Mouse (Mus musculus): ENCODE measurements around the gene Ifitm5. TPM values are rescaled to one million over a fixed set of nuclear protein-coding genes. Genes with fewer than 3 reads are reported as not detected.

The Ifitm5 gene
- polyA plus RNA-seq, 1 experiment from 2014 or later = 1.6 TPM

DNA sequence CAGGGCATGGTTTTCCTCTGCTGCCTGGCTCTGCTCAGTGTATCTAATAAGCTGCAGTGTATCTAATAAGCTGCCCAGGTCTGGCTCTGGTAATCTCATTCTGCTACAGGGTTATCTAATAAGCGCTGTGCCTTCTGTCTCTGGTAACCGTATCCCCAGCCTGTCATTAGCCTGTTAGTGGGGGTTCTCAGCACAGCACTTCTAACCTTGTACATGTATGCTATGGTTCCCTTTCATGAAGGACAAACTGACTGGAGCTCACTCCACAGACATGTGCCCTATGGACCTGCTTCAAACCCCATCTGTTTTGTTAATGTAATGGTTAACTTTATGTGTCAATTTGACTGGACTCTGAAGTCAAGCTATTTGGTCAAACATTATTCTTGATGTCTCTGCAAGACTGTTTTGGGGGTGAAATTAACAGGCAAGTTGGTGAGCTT lies 44.4 kb downstream of the Ifitm5 start:
- Histone ChIP-seq H3K27ac (ENCODE audit: low read length) (no peak overlapping the region), H3K27me3 (replicated peaks; ENCODE audit: insufficient read depth, low read length) (no peaks in the 10 kb centered on the region), H3K4me3 (ENCODE audit: low read depth, low read length) (no peak overlapping the region), H3K4me2 (replicated peaks; ENCODE audit: low read depth, low read length) (no peak overlapping the region), H3K9me3 (ENCODE audit: low read length) (no peaks in the 10 kb centered on the region), H3K36me3 (ENCODE audit: insufficient read depth, low read length) (no peaks in the 10 kb centered on the region), H3K9ac (replicated peaks; ENCODE audit: low read depth) (no peak overlapping the region), H3K4me1 (ENCODE audit: insufficient read depth, low read depth, low read length) (no peaks in the 10 kb centered on the region)
- 94% methylated on average over 2 of the region's 2 CpGs for WGBS
- TF ChIP-seq EP300 (IDR thresholded peaks at IDR 0.05) (no peak), CTCF (IDR thresholded peaks at IDR 0.05) (no peak)
- ATAC-seq (no peak), DNase-seq (ENCODE audit: low spot score) (no peak)

DNA sequence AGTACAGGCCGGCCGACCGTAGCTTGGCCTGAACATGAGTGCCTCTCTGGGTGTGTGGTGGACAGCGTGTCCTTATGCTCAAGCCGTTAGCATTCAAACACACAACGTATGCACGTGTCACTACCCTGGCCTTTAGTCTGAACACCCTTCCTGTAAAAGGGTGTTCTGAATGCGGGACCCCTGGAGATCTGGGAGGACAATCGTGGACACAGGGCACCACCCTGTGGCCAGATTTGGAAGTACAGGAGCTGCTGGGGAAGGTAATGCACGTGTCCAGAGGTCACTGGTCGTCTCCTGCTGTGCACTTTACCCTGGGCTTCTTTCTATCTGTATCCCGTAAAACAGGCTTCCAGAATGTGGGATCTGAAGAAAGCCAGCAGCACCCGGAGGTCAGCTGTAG lies 46.9 kb downstream of the Ifitm5 start:
- Histone ChIP-seq H3K27ac (ENCODE audit: low read length) (no peak overlapping the region), H3K9me3 (ENCODE audit: low read length) (no peaks in the 10 kb centered on the region), H3K9ac (replicated peaks; ENCODE audit: low read depth) (no peak overlapping the region), H3K36me3 (ENCODE audit: insufficient read depth, low read length) (peaks cover 3% of the 10 kb centered on the region), H3K4me1 (ENCODE audit: insufficient read depth, low read depth, low read length) (no peaks in the 10 kb centered on the region), H3K4me2 (replicated peaks; ENCODE audit: low read depth, low read length) (no peak overlapping the region), H3K27me3 (replicated peaks; ENCODE audit: insufficient read depth, low read length) (no peaks in the 10 kb centered on the region), H3K4me3 (ENCODE audit: low read depth, low read length) (no peak overlapping the region)
- WGBS = 19% methylated on average over 13 of the region's 13 CpGs
- peak; percentile 69 for DNase-seq (ENCODE audit: low spot score)
- peak; percentile 62 for ATAC-seq
- TF ChIP-seq EP300 (IDR thresholded peaks at IDR 0.05) = no peak
- TF ChIP-seq CTCF (IDR thresholded peaks at IDR 0.05) = peak; percentile 95

DNA sequence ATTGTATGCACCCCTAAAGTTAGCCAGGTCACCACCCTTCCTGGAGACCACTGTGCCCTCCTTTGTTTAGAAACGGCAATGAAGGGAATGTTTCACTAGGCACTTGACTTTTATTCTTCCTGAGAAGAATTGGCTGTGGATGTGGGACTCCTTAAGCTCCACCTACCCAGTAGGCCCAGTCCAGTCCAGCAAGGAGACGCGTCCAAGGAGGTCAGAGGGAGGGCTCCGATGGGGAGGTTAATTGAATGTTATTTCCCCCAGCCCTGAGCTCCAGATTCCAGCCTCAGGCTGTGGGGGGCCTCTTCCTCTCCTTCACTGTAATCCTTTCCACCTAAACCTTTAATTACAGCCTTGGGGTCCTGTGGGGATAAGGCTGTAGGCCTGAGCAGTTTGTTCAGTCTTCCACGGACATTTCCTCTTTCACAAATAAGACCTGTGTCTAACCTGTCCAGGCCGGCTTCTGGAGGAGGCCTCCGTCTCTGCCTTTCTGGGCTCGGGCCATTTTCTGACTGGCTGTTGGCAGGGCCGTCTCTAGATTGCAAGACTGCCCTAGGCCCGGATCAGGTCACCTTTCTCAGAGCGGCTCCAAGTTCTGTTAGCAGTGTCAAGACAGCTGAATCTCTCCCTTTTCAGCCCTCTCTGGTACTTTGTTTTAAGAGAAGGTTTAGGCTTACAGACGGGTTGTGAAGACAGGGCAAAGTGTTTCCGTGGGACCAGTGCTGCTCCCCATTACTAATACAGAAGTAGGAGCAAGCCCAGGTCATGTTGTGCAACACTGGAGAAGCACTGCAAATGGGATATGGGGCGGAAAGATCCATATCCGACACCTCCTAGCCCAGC lies 47.8 kb downstream of the Ifitm5 start:
- TF ChIP-seq EP300 (IDR thresholded peaks at IDR 0.05) (no peak), CTCF (IDR thresholded peaks at IDR 0.05) (no peak)
- DNase-seq (ENCODE audit: low spot score) = peak; percentile 6
- Histone ChIP-seq H3K27me3 (replicated peaks; ENCODE audit: insufficient read depth, low read length) (no peaks in the 10 kb centered on the region), H3K9ac (replicated peaks; ENCODE audit: low read depth) (no peak overlapping the region), H3K36me3 (ENCODE audit: insufficient read depth, low read length) (peaks cover 11% of the 10 kb centered on the region), H3K4me2 (replicated peaks; ENCODE audit: low read depth, low read length) (no peak overlapping the region), H3K4me3 (ENCODE audit: low read depth, low read length) (no peak overlapping the region), H3K4me1 (ENCODE audit: insufficient read depth, low read depth, low read length) (no peaks in the 10 kb centered on the region), H3K27ac (ENCODE audit: low read length) (no peak overlapping the region), H3K9me3 (ENCODE audit: low read length) (no peaks in the 10 kb centered on the region)
- 76% methylated on average over 15 of the region's 15 CpGs for WGBS
- no peak for ATAC-seq

DNA sequence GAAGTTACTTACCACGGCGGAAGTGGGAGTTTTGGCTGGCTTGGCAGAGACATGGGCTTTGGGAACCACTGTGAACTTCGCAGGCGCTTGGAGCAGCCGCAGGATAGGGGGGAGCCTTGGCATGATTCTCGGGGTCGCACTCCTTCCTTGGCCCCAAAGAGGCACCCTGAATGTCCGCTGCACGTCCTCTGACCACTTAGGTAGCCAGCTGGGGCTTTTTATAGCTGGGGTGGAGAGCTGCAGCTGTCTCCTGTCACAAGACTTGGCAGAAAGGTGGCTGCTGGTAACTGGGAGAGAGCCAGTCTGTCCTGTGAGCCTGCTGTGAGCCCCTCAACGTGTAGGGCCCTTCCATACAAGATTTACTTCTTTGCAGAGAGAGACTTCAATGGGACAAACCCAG lies 49.9 kb downstream of the Ifitm5 start, which contains the start of gene Cox8b:
Gene Cox8b (minus strand): TSS at position 227 of the 400 bp plus-strand sequence.
- no peak within 1 kb of the TSS for H3K4me2 ChIP-seq (replicated peaks; ENCODE audit: low read depth, low read length)
- ATAC-seq (peak; percentile 29), DNase-seq (ENCODE audit: low spot score) (peak; percentile 38)
- no peaks in the 10 kb centered on the region for H3K9me3 ChIP-seq (ENCODE audit: low read length)
- no peaks in the 10 kb centered on the region for H3K27me3 ChIP-seq (replicated peaks; ENCODE audit: insufficient read depth, low read length)
- 60% methylated on average over 10 of the region's 10 CpGs for WGBS
- no peak for TF ChIP-seq EP300 (IDR thresholded peaks at IDR 0.05)
- no peak for TF ChIP-seq CTCF (IDR thresholded peaks at IDR 0.05)
- H3K4me3 ChIP-seq (ENCODE audit: low read depth, low read length) = no peak within 1 kb of the TSS
- no peak within 1 kb of the TSS for H3K9ac ChIP-seq (replicated peaks; ENCODE audit: low read depth)
- peak within 1 kb of the TSS; percentile 33; the same call in 1 of the 2 replicates for H3K27ac ChIP-seq (ENCODE audit: low read length)
- H3K4me1 ChIP-seq (ENCODE audit: insufficient read depth, low read depth, low read length) = no peaks in the 10 kb centered on the region
- H3K36me3 ChIP-seq (ENCODE audit: insufficient read depth, low read length) = peaks cover 20% of the 10 kb centered on the region

DNA sequence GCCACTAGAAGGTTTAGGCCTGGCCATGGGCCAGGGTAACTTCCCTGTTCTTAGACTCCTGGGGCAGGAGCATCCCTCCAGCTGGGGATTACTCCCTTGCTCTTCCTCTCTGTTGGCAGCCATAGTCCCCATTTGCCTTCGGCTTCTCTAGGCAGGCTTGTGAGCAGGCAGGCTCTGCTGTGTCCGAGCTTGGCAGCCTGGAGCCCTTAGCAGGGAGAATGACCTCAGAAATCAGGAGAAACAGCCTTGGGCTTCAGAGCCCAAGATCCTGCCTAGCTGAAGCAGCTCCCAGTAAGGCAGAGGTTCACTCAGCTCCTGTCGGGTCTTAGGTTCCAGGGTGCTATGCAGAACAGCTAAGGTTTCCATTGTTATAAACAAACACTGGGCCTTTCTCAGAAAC lies 51.0 kb downstream of the Ifitm5 start:
- no peak overlapping the region for H3K9ac ChIP-seq (replicated peaks; ENCODE audit: low read depth)
- ATAC-seq (no peak), DNase-seq (ENCODE audit: low spot score) (no peak)
- 80% methylated on average over 3 of the region's 3 CpGs for WGBS
- no peak overlapping the region for H3K4me3 ChIP-seq (ENCODE audit: low read depth, low read length)
- TF ChIP-seq CTCF (IDR thresholded peaks at IDR 0.05) (no peak), EP300 (IDR thresholded peaks at IDR 0.05) (no peak)
- no peaks in the 10 kb centered on the region for H3K9me3 ChIP-seq (ENCODE audit: low read length)
- H3K36me3 ChIP-seq (ENCODE audit: insufficient read depth, low read length) = peaks cover 25% of the 10 kb centered on the region
- no peak overlapping the region for H3K4me2 ChIP-seq (replicated peaks; ENCODE audit: low read depth, low read length)
- H3K27ac ChIP-seq (ENCODE audit: low read length) = no peak overlapping the region
- H3K27me3 ChIP-seq (replicated peaks; ENCODE audit: insufficient read depth, low read length) = no peaks in the 10 kb centered on the region
- no peaks in the 10 kb centered on the region for H3K4me1 ChIP-seq (ENCODE audit: insufficient read depth, low read depth, low read length)

Other genes with a start within 250 kb of the Ifitm5 start
- gene Cyp2e1, start 186.6 kb downstream of the Ifitm5 start, polyA plus RNA-seq (2015; fragmentation: Nextera tagmentation; extraction: Ambion mirVana) = 1.5 and 1.9 TPM in 2 replicates
- gene Syce1, start 162.4 kb downstream of the Ifitm5 start, polyA plus RNA-seq (2015; fragmentation: Nextera tagmentation; extraction: Ambion mirVana) = not detected in 2 replicates
- 0.21 and 0.30 TPM in 2 replicates for gene Zfp941, start 128.1 kb downstream of the Ifitm5 start, polyA plus RNA-seq (2015; fragmentation: Nextera tagmentation; extraction: Ambion mirVana)
- gene Urah, start 115.3 kb downstream of the Ifitm5 start, polyA plus RNA-seq (2015; fragmentation: Nextera tagmentation; extraction: Ambion mirVana) = 12.6 and 15.0 TPM in 2 replicates
- 25.9 and 27.0 TPM in 2 replicates for gene Scgb1c1, start 104.7 kb downstream of the Ifitm5 start, polyA plus RNA-seq (2015; fragmentation: Nextera tagmentation; extraction: Ambion mirVana)
- gene Odf3, start 102.5 kb downstream of the Ifitm5 start, polyA plus RNA-seq (2015; fragmentation: Nextera tagmentation; extraction: Ambion mirVana) = not detected in 2 replicates
- not detected in 2 replicates for gene Gm45785, start 94.0 kb downstream of the Ifitm5 start, polyA plus RNA-seq (2015; fragmentation: Nextera tagmentation; extraction: Ambion mirVana)
- 63.6 and 68.0 TPM in 2 replicates for gene Ric8a, start 93.3 kb downstream of the Ifitm5 start, polyA plus RNA-seq (2015; fragmentation: Nextera tagmentation; extraction: Ambion mirVana)
- gene Bet1l, start 92.7 kb downstream of the Ifitm5 start, polyA plus RNA-seq (2015; fragmentation: Nextera tagmentation; extraction: Ambion mirVana) = 69.1 and 81.7 TPM in 2 replicates
- 157 and 164 TPM in 2 replicates for gene Psmd13, start 68.3 kb downstream of the Ifitm5 start, polyA plus RNA-seq (2015; fragmentation: Nextera tagmentation; extraction: Ambion mirVana)
- gene Sirt3, start 68.0 kb downstream of the Ifitm5 start, polyA plus RNA-seq (2015; fragmentation: Nextera tagmentation; extraction: Ambion mirVana) = 23.7 and 25.8 TPM in 2 replicates
- 13.1 and 18.3 TPM in 2 replicates for gene Cox8b, start 49.8 kb downstream of the Ifitm5 start, polyA plus RNA-seq (2015; fragmentation: Nextera tagmentation; extraction: Ambion mirVana)
- 0.07 and 0.10 TPM in 2 replicates for gene Nlrp6, start 29.4 kb downstream of the Ifitm5 start, polyA plus RNA-seq (2015; fragmentation: Nextera tagmentation; extraction: Ambion mirVana)
- gene Pgghg, start 8.9 kb downstream of the Ifitm5 start, polyA plus RNA-seq (2015; fragmentation: Nextera tagmentation; extraction: Ambion mirVana) = 12.7 and 14.4 TPM in 2 replicates
- 0.31 TPM in 1 of 2 replicates, not detected in the other for gene Gm45717, start 5.6 kb upstream of the Ifitm5 start, polyA plus RNA-seq (2015; fragmentation: Nextera tagmentation; extraction: Ambion mirVana)
- gene Ifitm2, start 5.7 kb upstream of the Ifitm5 start, polyA plus RNA-seq (2015; fragmentation: Nextera tagmentation; extraction: Ambion mirVana) = 1,373 and 1,710 TPM in 2 replicates
- 402 and 510 TPM in 2 replicates for gene Ifitm1, start 16.9 kb upstream of the Ifitm5 start, polyA plus RNA-seq (2015; fragmentation: Nextera tagmentation; extraction: Ambion mirVana)
- 779 and 1,037 TPM in 2 replicates for gene Ifitm3, start 60.5 kb upstream of the Ifitm5 start, polyA plus RNA-seq (2015; fragmentation: Nextera tagmentation; extraction: Ambion mirVana)
- gene Ifitm6, start 67.6 kb upstream of the Ifitm5 start, polyA plus RNA-seq (2015; fragmentation: Nextera tagmentation; extraction: Ambion mirVana) = 7.4 and 7.7 TPM in 2 replicates
- gene Gm17387, start 78.8 kb upstream of the Ifitm5 start, polyA plus RNA-seq (2015; fragmentation: Nextera tagmentation; extraction: Ambion mirVana) = not detected in 2 replicates
- 0.13 and 0.20 TPM in 2 replicates for gene B4galnt4, start 110.8 kb upstream of the Ifitm5 start, polyA plus RNA-seq (2015; fragmentation: Nextera tagmentation; extraction: Ambion mirVana)
- 14.4 and 15.3 TPM in 2 replicates for gene Pkp3, start 127.9 kb upstream of the Ifitm5 start, polyA plus RNA-seq (2015; fragmentation: Nextera tagmentation; extraction: Ambion mirVana)
- 27.1 and 30.5 TPM in 2 replicates for gene Sigirr, start 150.3 kb upstream of the Ifitm5 start, polyA plus RNA-seq (2015; fragmentation: Nextera tagmentation; extraction: Ambion mirVana)
- 1.5 and 3.1 TPM in 2 replicates for gene Ano9, start 167.5 kb upstream of the Ifitm5 start, polyA plus RNA-seq (2015; fragmentation: Nextera tagmentation; extraction: Ambion mirVana)
- 39.1 and 45.7 TPM in 2 replicates for gene Ptdss2, start 172.1 kb upstream of the Ifitm5 start, polyA plus RNA-seq (2015; fragmentation: Nextera tagmentation; extraction: Ambion mirVana)
- gene Rnh1, start 222.6 kb upstream of the Ifitm5 start, polyA plus RNA-seq (2015; fragmentation: Nextera tagmentation; extraction: Ambion mirVana) = 181 and 187 TPM in 2 replicates
- 121 and 126 TPM in 2 replicates for gene Hras, start 243.7 kb upstream of the Ifitm5 start, polyA plus RNA-seq (2015; fragmentation: Nextera tagmentation; extraction: Ambion mirVana)
- gene Lrrc56, start 243.9 kb upstream of the Ifitm5 start, polyA plus RNA-seq (2015; fragmentation: Nextera tagmentation; extraction: Ambion mirVana) = 6.8 and 7.4 TPM in 2 replicates

Measured in lung, postnatal 0 days (tissue).